Mouse (Mus musculus): ENCODE data around the gene Wbp4. TPM values are rescaled to one million over a fixed set of nuclear protein-coding genes. Genes with fewer than 3 reads are reported as not detected.

The Wbp4 gene
- total and polyA plus RNA-seq, 3 experiments, result 8.8 to 110 (median 82.6) TPM

DNA sequence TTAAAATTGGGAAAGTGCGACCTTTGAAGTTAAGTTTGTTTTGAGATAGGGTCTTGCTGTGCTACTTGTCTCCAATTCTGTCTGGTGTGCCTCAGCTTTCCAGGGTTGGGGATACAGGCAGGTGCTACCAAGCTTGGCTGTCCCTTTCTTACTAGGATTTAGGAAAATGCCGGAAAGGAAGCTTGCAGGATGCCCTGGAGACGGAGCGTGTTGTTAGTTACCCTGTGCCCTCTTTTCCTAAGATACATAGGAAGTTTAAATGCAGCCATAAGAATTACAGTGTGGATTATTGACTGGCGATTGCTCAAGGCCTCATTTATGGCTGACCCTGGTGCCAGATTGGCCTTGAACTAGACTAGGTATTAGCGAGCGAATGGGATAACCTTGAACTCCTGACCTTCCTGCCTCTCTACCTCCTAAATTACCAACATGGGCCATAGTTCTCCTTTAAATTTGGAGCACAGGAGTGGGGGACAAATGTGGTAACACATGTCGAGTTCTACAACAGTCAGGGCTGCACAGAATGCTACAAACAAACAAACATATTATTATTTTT, 35.9 kb upstream of the Wbp4 start:
- Histone ChIP-seq H3K4me3 (ENCODE audit: low read depth, low read length) (peak overlapping the region; percentile 2; the same call in 1 of the 2 replicates), H3K36me3 (replicated peaks) (peaks cover 17% of the 10 kb centered on the region), H3K27me3 (ENCODE audit: insufficient read depth, low read length) (no peaks in the 10 kb centered on the region), H3K4me1 (ENCODE audit: insufficient read depth, low read depth, low read length) (peaks cover 52% of the 10 kb centered on the region), H3K9me3 (replicated peaks) (no peaks in the 10 kb centered on the region)
- no peak for TF ChIP-seq POLR2AphosphoS5 (IDR thresholded peaks at IDR 0.05; ENCODE audit: insufficient replicate concordance, low read depth, low read length)
- TF ChIP-seq TAL1 (conservative IDR thresholded peaks at IDR 0.05; ENCODE audit: low read depth, low read length), result no peak
- TF ChIP-seq GATA1 (IDR thresholded peaks at IDR 0.05; ENCODE audit: borderline replicate concordance, low read length), result no peak
- ATAC-seq (ENCODE audit: extremely low read depth, insufficient number of reproducible peaks, low FRiP score, poor library complexity, severe bottlenecking), result no peak
- DNase-seq (ENCODE audit: low spot score), result no peak

DNA sequence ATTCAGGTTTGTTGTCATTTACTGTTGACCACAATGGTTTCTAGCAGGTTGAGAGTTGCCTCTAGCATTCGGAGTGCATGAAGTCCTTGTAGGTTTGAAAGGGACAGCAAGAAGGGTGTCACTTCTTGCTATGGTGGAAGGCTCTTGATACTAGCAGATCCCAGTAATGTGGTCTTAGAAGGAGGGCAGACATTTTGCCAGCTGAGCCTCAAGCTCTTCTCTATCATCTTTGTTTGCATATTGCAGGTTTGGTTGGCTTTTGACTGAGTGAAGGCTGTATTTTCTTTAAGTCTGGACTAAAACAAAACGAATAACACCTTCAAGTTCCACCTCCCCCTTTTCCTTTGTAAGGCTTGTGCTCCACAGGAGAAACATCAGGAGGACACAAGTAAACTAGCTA, 35.4 kb upstream of the Wbp4 start:
- ATAC-seq (ENCODE audit: extremely low read depth, insufficient number of reproducible peaks, low FRiP score, poor library complexity, severe bottlenecking) (no peak), DNase-seq (ENCODE audit: low spot score) (no peak)
- no peak for TF ChIP-seq POLR2AphosphoS5 (IDR thresholded peaks at IDR 0.05; ENCODE audit: insufficient replicate concordance, low read depth, low read length)
- TF ChIP-seq TAL1 (conservative IDR thresholded peaks at IDR 0.05; ENCODE audit: low read depth, low read length), result no peak
- TF ChIP-seq GATA1 (IDR thresholded peaks at IDR 0.05; ENCODE audit: borderline replicate concordance, low read length), result no peak
- TF ChIP-seq CTCF (IDR thresholded peaks at IDR 0.05; ENCODE audit: low read depth, low read length), result no peak
- no peak for TF ChIP-seq GATA2 (IDR thresholded peaks at IDR 0.05; ENCODE audit: borderline replicate concordance, low read depth, low read length)
- Histone ChIP-seq H3K4me1 (ENCODE audit: insufficient read depth, low read depth, low read length) (peaks cover 48% of the 10 kb centered on the region), H3K36me3 (replicated peaks) (peaks cover 16% of the 10 kb centered on the region), H3K9me3 (replicated peaks) (no peaks in the 10 kb centered on the region), H3K4me3 (ENCODE audit: low read depth, low read length) (peak overlapping the region; percentile 64; the same call in 1 of the 2 replicates), H3K27me3 (ENCODE audit: insufficient read depth, low read length) (no peaks in the 10 kb centered on the region)

DNA sequence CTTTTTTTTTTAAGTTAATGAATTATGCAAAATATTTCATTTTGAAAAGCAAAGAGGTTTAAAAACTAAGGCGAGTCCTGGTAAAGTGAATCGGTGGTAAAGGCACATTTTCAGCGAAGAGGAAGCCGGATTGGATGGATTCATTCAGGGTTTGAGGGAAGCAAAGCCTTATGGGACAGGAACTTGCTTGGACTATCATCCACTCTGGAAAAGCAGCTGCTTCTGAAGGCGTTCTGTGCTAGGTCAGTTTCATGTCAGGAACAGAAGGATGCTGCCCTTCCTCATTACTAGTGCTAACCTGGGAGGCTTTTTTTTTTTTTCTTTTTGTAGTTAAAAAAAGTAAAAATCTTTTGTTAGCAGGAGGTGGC, 34.9 kb upstream of the Wbp4 start:
- Histone ChIP-seq H3K4me3 (ENCODE audit: low read depth, low read length) (peak overlapping the region; percentile 64), H3K36me3 (replicated peaks) (peaks cover 16% of the 10 kb centered on the region), H3K27me3 (ENCODE audit: insufficient read depth, low read length) (no peaks in the 10 kb centered on the region), H3K9me3 (replicated peaks) (no peaks in the 10 kb centered on the region), H3K4me1 (ENCODE audit: insufficient read depth, low read depth, low read length) (peaks cover 48% of the 10 kb centered on the region)
- no peak for ATAC-seq (ENCODE audit: extremely low read depth, insufficient number of reproducible peaks, low FRiP score, poor library complexity, severe bottlenecking)
- DNase-seq (ENCODE audit: low spot score), result peak; percentile 15
- TF ChIP-seq POLR2AphosphoS5 (IDR thresholded peaks at IDR 0.05; ENCODE audit: insufficient replicate concordance, low read depth, low read length) (no peak), CTCF (IDR thresholded peaks at IDR 0.05; ENCODE audit: low read depth, low read length) (no peak), TAL1 (conservative IDR thresholded peaks at IDR 0.05; ENCODE audit: low read depth, low read length) (no peak), GATA2 (IDR thresholded peaks at IDR 0.05; ENCODE audit: borderline replicate concordance, low read depth, low read length) (no peak), GATA1 (IDR thresholded peaks at IDR 0.05; ENCODE audit: borderline replicate concordance, low read length) (no peak)

DNA sequence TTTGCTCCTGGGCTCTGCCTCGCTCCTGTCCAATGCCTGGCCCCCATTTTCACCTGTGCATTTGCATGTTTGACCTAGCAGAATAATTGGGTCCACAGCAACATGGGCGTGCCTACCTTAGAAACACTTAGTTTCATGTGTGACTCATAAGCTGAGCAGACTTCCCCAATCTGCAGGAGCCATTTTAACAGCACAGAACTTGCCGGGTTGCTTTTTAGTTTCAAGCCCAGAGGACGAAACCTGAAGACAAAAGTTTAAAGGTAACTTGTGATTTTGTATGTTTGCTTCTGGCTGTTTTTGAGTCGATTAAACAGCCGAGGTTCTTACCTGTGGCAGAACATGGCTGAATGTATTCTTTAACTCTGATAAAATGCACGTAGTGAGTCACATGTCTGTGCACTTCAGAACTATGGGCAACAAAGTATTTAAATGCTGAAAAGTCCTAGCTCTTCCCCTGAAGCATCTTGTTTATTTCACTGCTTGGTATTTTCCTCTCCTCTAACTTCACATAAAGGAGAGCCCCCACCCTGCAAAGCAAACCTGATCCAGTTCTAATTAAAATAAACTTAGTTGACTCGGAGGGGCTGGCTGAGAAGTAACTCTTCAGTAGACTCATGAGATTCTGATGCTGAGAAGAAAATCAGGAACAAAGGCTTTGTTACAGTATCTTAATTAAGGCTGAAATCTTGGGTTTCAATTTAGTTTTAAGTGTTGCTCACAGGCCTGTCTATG, 34.4 kb upstream of the Wbp4 start:
- ATAC-seq (ENCODE audit: extremely low read depth, insufficient number of reproducible peaks, low FRiP score, poor library complexity, severe bottlenecking) (peak; percentile 87), DNase-seq (ENCODE audit: low spot score) (peak; percentile 57)
- peak overlapping the region; percentile 64 for H3K4me3 ChIP-seq (ENCODE audit: low read depth, low read length)
- peaks cover 45% of the 10 kb centered on the region for H3K4me1 ChIP-seq (ENCODE audit: insufficient read depth, low read depth, low read length)
- H3K27me3 ChIP-seq (ENCODE audit: insufficient read depth, low read length), result no peaks in the 10 kb centered on the region
- peaks cover 16% of the 10 kb centered on the region for H3K36me3 ChIP-seq (replicated peaks)
- no peak for TF ChIP-seq CTCF (IDR thresholded peaks at IDR 0.05; ENCODE audit: low read depth, low read length)
- no peaks in the 10 kb centered on the region for H3K9me3 ChIP-seq (replicated peaks)

DNA sequence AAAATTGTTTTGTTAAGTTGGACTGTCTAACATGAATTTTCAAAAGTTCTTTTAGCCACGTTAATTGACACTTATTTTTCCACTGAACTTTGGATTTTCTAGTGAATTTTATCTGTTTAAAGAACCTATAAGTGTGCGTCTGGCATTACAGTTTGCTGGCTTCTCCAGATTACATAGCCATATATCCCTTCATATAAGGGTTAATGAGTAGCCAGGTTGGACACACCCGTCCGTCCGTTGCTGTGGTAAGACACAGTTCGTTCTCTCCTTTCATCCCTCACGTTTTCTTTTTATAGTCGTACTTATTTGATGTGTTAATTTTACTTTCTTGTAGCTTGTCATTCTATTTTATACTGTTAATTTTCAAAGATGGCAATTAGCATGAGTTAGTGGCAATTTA, 33.8 kb upstream of the Wbp4 start:
- H3K4me3 ChIP-seq (ENCODE audit: low read depth, low read length), result peak overlapping the region; percentile 64
- TF ChIP-seq GATA1 (IDR thresholded peaks at IDR 0.05; ENCODE audit: borderline replicate concordance, low read length), result no peak
- TF ChIP-seq CTCF (IDR thresholded peaks at IDR 0.05; ENCODE audit: low read depth, low read length), result no peak
- TF ChIP-seq POLR2AphosphoS5 (IDR thresholded peaks at IDR 0.05; ENCODE audit: insufficient replicate concordance, low read depth, low read length), result no peak
- TF ChIP-seq TAL1 (conservative IDR thresholded peaks at IDR 0.05; ENCODE audit: low read depth, low read length), result no peak
- no peak for TF ChIP-seq GATA2 (IDR thresholded peaks at IDR 0.05; ENCODE audit: borderline replicate concordance, low read depth, low read length)
- peaks cover 16% of the 10 kb centered on the region for H3K36me3 ChIP-seq (replicated peaks)
- H3K4me1 ChIP-seq (ENCODE audit: insufficient read depth, low read depth, low read length), result peaks cover 45% of the 10 kb centered on the region
- DNase-seq (ENCODE audit: low spot score) (no peak), ATAC-seq (ENCODE audit: extremely low read depth, insufficient number of reproducible peaks, low FRiP score, poor library complexity, severe bottlenecking) (no peak)
- H3K9me3 ChIP-seq (replicated peaks), result no peaks in the 10 kb centered on the region
- H3K27me3 ChIP-seq (ENCODE audit: insufficient read depth, low read length), result no peaks in the 10 kb centered on the region

DNA sequence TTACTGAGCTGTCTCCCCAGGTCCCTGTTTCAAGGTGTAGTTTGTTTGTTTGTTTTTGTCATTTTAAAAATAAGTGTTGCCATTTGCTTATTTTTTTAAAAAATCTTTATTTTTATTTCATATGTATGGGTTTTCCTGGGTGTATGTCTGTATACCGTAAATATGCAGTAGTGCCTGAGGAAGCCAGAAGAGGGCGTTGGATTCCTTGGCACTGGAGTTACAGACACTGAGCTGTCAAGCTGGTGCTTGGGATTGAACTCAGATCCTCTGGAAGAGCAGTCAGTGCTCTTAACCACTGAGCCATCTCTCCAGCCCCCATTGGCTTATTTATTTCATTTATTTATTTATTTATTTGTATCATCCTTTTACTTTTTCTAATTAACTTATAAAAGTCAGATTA, 32.6 kb upstream of the Wbp4 start:
- no peak for TF ChIP-seq POLR2AphosphoS5 (IDR thresholded peaks at IDR 0.05; ENCODE audit: insufficient replicate concordance, low read depth, low read length)
- no peak for TF ChIP-seq TAL1 (conservative IDR thresholded peaks at IDR 0.05; ENCODE audit: low read depth, low read length)
- 0 out of 2 replicates have a peak, but pooled peaks have one; percentile 11 for TF ChIP-seq CTCF (IDR thresholded peaks at IDR 0.05; ENCODE audit: low read depth, low read length)
- no peaks in the 10 kb centered on the region for H3K9me3 ChIP-seq (replicated peaks)
- no peak overlapping the region for H3K4me3 ChIP-seq (ENCODE audit: low read depth, low read length)
- DNase-seq (ENCODE audit: low spot score) (no peak), ATAC-seq (ENCODE audit: extremely low read depth, insufficient number of reproducible peaks, low FRiP score, poor library complexity, severe bottlenecking) (no peak)
- H3K4me1 ChIP-seq (ENCODE audit: insufficient read depth, low read depth, low read length), result peaks cover 36% of the 10 kb centered on the region
- H3K36me3 ChIP-seq (replicated peaks), result peaks cover 10% of the 10 kb centered on the region
- no peaks in the 10 kb centered on the region for H3K27me3 ChIP-seq (ENCODE audit: insufficient read depth, low read length)
